Mouse (Mus musculus) CD4-positive, CD25-positive, alpha-beta regulatory T cell, adult 4 months (primary cell): ENCODE measurements around the gene Ksr1. TPM values are rescaled to one million over a fixed set of nuclear protein-coding genes. Genes with fewer than 3 reads are reported as not detected.
A peak's percentile ranks its signal among the peaks of the same experiment; 100 is the strongest.

ENCODE experiments used
- ATAC-seq: one replicate; pipeline ENCODE4 v1.8.0; 2017
- polyA plus RNA-seq, 2 experiments: library from polyadenylated mRNA; unstranded; fragments of 100-300 nt; shearing (Covaris generic); gene quantifications; one replicate each; pipeline ENCODE4 v1.2.1; 2017

Gene Ksr1
- polyA plus RNA-seq, 2 experiments from 2014 or later: 2.5 to 4.1 TPM

GRCm38 (mm10) chr11:79041908-79042430 lies 104.2 kb downstream of the Ksr1 start:
- no peak for ATAC-seq

GRCm38 (mm10) chr11:79039488-79039887 lies 106.7 kb downstream of the Ksr1 start:
- ATAC-seq: no peak

- ATAC-seq: no peak
Measured at GRCm38 (mm10) chr11:79037555-79037954, 108.7 kb downstream of the Ksr1 start.

GRCm38 (mm10) chr11:79036324-79036723 lies 109.9 kb downstream of the Ksr1 start:
- no peak for ATAC-seq

GRCm38 (mm10) chr11:79033636-79034035 lies 112.6 kb downstream of the Ksr1 start:
- no peak for ATAC-seq

GRCm38 (mm10) chr11:79033021-79033420 lies 113.2 kb downstream of the Ksr1 start:
- no peak for ATAC-seq

- ATAC-seq: no peak
Measured at GRCm38 (mm10) chr11:79031452-79031746, 114.8 kb downstream of the Ksr1 start.

GRCm38 (mm10) chr11:79030570-79031451 lies 115.4 kb downstream of the Ksr1 start:
- peak; percentile 61 for ATAC-seq

- peak; percentile 38 for ATAC-seq
Measured at GRCm38 (mm10) chr11:79023751-79024150, 122.5 kb downstream of the Ksr1 start.

GRCm38 (mm10) chr11:79023342-79023741 lies 122.9 kb downstream of the Ksr1 start:
- ATAC-seq: peak; percentile 93

GRCm38 (mm10) chr11:79022836-79023235 lies 123.4 kb downstream of the Ksr1 start:
- peak; percentile 26 for ATAC-seq

GRCm38 (mm10) chr11:79020535-79021045 lies 125.6 kb downstream of the Ksr1 start:
- no peak for ATAC-seq

GRCm38 (mm10) chr11:79019839-79020534 lies 126.2 kb downstream of the Ksr1 start:
- no peak for ATAC-seq

- ATAC-seq: peak; percentile 47
Measured at GRCm38 (mm10) chr11:79018954-79019704, 127.1 kb downstream of the Ksr1 start.

GRCm38 (mm10) chr11:79017161-79017606 lies 129.0 kb downstream of the Ksr1 start:
- ATAC-seq: no peak

- no peak for ATAC-seq
Measured at GRCm38 (mm10) chr11:79016236-79016635, 130.0 kb downstream of the Ksr1 start.

- ATAC-seq: no peak
Measured at GRCm38 (mm10) chr11:79015660-79016215, 130.5 kb downstream of the Ksr1 start.

- ATAC-seq: no peak
Measured at GRCm38 (mm10) chr11:79014602-79015325, 131.4 kb downstream of the Ksr1 start.

- ATAC-seq: no peak
Measured at GRCm38 (mm10) chr11:79013806-79014205, 132.4 kb downstream of the Ksr1 start.

GRCm38 (mm10) chr11:79013056-79013455 lies 133.2 kb downstream of the Ksr1 start:
- no peak for ATAC-seq

- ATAC-seq: no peak
Measured at GRCm38 (mm10) chr11:79012529-79012928, 133.7 kb downstream of the Ksr1 start.

GRCm38 (mm10) chr11:79008891-79009290 lies 137.3 kb downstream of the Ksr1 start:
- ATAC-seq: no peak
